Mouse (Mus musculus) heart, embryonic 13.5 days (tissue): ENCODE data around the gene Slc38a6. TPM values are rescaled to one million over a fixed set of nuclear protein-coding genes. Genes with fewer than 3 reads are reported as not detected.

Source experiments
- ATAC-seq: fragments of 200-750 bp; cut with Nextera tagmentation; 2 replicates; pipeline ENCODE4 v1.8.0; 2017; ENCODE audit warnings: moderate TSS enrichment; ENCODE audit not compliant: insufficient number of reproducible peaks, low FRiP score, low TSS enrichment; ENCODE audit errors: extremely low read depth
- H3K27ac ChIP-seq: fragments of 300-500 bp; sonication (generic); replicated peaks from 2 replicates; pipeline ENCODE4 v1.5.1; 2015; ENCODE audit warnings: moderate library complexity, mild to moderate bottlenecking, inconsistent platforms
- H3K27me3 ChIP-seq: fragments of 300-500 bp; sonication (generic); replicated peaks from 2 replicates; pipeline ENCODE4 v1.6.1; 2015; ENCODE audit warnings: mild to moderate bottlenecking, inconsistent platforms
- H3K36me3 ChIP-seq: fragments of 300-500 bp; sonication (generic); 2 replicates; pipeline ENCODE4 v1.6.1; 2015; ENCODE audit warnings: mild to moderate bottlenecking, inconsistent platforms
- H3K4me1 ChIP-seq: fragments of 300-500 bp; sonication (generic); 2 replicates; pipeline ENCODE4 v1.6.1; 2015; ENCODE audit warnings: inconsistent platforms
- H3K4me2 ChIP-seq: fragments of 300-500 bp; sonication (generic); 2 replicates; pipeline ENCODE4 v1.6.1; 2015; ENCODE audit warnings: inconsistent platforms, mild to moderate bottlenecking, moderate library complexity
- H3K4me3 ChIP-seq: fragments of 300-500 bp; sonication (generic); 2 replicates; pipeline ENCODE4 v1.5.1; 2015; ENCODE audit warnings: moderate library complexity, mild to moderate bottlenecking, inconsistent platforms
- H3K9ac ChIP-seq: fragments of 300-500 bp; sonication (generic); 2 replicates; pipeline ENCODE4 v1.6.1; 2015; ENCODE audit warnings: inconsistent platforms, mild to moderate bottlenecking, moderate library complexity
- H3K9me3 ChIP-seq: fragments of 300-500 bp; sonication (generic); 2 replicates; pipeline ENCODE4 v1.6.1; 2016; ENCODE audit warnings: inconsistent platforms
- WGBS: fragments of 180-500 bp; shearing (Covaris S2); methylation state at CpG from one replicate; pipeline ENCODE4 v1.1.7; 2015; ENCODE audit warnings: mixed read lengths; 5-methylcytosine and 5-hydroxymethylcytosine counted together
- polyA plus RNA-seq: library from polyadenylated mRNA; unstranded; fragments of >200 nt; fragmentation: Nextera tagmentation; extraction: Ambion mirVana; gene quantifications from 2 replicates; pipeline ENCODE4 v1.2.1, GENCODE M21; 2015

Gene Slc38a6
- polyA plus RNA-seq, 1 experiment from 2014 or later, result 4.1 TPM

DNA sequence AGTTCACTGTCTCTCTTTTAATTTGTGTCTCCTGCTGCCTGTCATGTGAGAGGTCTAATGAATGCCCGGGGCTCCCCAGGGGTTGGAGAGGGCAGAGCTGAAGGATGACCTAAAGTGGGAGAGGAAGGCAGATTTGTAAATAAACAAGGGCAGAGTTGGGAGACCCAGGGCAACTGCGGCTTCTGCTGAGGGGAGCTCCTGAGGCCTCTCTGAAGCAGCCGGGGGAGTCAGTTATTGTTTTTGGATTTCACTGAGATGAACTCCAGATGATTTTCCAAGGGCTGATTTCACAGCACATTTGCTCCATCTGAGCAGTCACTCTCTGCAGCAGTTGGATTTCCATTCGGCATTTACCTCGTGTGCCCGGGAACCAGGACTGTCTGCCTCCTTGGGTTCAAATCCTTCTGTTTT is 107.3 kb downstream of the Slc38a6 start:
- no peak overlapping the region for H3K4me2 ChIP-seq
- no peaks in the 10 kb centered on the region for H3K9me3 ChIP-seq
- no peaks in the 10 kb centered on the region for H3K27me3 ChIP-seq
- no peak for ATAC-seq
- no peaks in the 10 kb centered on the region for H3K36me3 ChIP-seq
- H3K27ac ChIP-seq, result 0 out of 2 replicates have a peak overlapping the region, but pooled peaks have one; percentile 9
- 30% methylated on average over 6 of the region's 6 CpGs for WGBS
- H3K4me3 ChIP-seq, result no peak overlapping the region
- peaks cover 31% of the 10 kb centered on the region for H3K4me1 ChIP-seq
- H3K9ac ChIP-seq, result no peak overlapping the region; the same call in 1 of the 2 replicates

DNA sequence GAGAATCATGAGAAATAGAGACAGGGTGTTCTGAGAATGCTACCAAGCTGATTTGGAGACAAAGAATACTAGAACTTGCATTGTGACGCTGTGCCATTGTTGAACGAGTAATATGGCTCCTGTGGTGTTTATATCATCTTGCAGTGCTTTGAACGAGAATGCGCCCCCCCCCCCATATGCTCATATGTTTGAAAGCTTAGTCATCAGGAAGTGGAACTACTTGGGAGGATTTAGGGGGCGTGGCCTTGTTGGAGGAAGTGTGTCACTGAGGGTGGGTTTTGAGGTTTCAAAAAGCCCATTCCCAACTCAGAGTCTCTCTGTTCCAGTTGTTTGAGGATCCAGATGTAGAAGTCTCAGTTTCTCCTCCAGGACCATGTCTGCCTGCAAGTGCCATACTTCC is 108.0 kb downstream of the Slc38a6 start:
- H3K27ac ChIP-seq, result no peak overlapping the region
- whole genome bisulfite sequencing, result 78% methylated on average over 5 of the region's 5 CpGs
- H3K4me3 ChIP-seq, result no peak overlapping the region
- H3K36me3 ChIP-seq, result no peaks in the 10 kb centered on the region
- H3K9ac ChIP-seq, result no peak overlapping the region
- H3K4me1 ChIP-seq, result peaks cover 29% of the 10 kb centered on the region
- no peaks in the 10 kb centered on the region for H3K27me3 ChIP-seq
- no peak overlapping the region for H3K4me2 ChIP-seq
- no peaks in the 10 kb centered on the region for H3K9me3 ChIP-seq
- ATAC-seq, result no peak

DNA sequence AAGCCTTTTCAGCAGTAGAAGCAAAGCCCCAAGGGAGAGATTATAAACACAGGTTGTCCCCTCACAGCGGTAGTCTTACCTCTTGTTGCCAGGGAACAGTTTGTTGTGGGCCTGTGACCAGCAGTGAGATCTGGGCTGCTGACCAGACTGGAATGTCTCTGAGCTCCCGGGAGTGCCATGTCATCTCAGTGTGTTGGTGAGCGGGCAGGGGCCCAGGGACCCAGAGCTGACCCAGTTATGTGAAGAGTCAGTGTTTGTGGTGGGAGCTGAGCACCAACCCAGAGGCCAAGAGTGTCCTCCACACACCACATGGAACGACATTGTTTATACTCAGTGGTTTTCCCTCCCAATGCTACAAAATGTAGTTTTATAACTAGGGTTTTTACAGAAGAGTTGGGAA is 112.8 kb downstream of the Slc38a6 start:
- H3K4me2 ChIP-seq, result no peak overlapping the region
- WGBS, result 29% methylated on average over 4 of the region's 4 CpGs
- no peak overlapping the region; the same call in 1 of the 2 replicates for H3K27ac ChIP-seq
- H3K4me3 ChIP-seq, result no peak overlapping the region
- H3K9ac ChIP-seq, result no peak overlapping the region
- peaks cover 39% of the 10 kb centered on the region for H3K4me1 ChIP-seq
- no peaks in the 10 kb centered on the region for H3K9me3 ChIP-seq
- H3K36me3 ChIP-seq, result no peaks in the 10 kb centered on the region
- no peak for ATAC-seq
- no peaks in the 10 kb centered on the region for H3K27me3 ChIP-seq

DNA sequence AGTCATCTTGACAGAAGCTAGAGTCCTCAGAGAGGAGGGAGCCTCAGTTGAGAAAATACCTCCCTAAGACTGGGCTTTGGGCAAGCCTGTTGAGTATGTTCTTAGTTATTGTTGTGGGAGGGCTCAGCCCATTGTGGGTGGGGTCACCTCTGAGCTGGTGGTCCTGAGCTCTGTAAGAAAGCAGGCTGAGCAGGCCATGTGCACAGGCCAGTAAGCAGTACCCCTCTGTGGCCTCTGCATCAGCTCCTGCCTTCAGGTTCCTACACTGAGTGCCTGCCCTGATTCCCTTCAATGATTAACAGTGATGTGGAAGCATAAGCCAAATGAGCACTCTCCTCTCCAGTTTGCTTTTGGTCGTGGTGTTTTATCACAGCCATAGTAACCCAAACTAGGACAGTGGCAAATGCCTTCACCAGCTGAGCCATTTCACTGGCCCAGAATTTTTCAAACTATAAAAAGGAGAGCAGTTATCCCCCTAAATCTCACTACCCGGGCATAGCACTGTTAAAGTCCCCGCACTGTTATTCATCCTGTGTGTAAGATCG is 114.0 kb downstream of the Slc38a6 start:
- Histone ChIP-seq H3K36me3 (no peaks in the 10 kb centered on the region), H3K27me3 (no peaks in the 10 kb centered on the region), H3K4me3 (no peak overlapping the region), H3K4me2 (no peak overlapping the region), H3K4me1 (peaks cover 49% of the 10 kb centered on the region), H3K9me3 (no peaks in the 10 kb centered on the region), H3K9ac (no peak overlapping the region), H3K27ac (0 out of 2 replicates have a peak overlapping the region, but pooled peaks have one; percentile 15)
- 75% methylated on average over 4 of the region's 4 CpGs for WGBS
- ATAC-seq, result no peak

DNA sequence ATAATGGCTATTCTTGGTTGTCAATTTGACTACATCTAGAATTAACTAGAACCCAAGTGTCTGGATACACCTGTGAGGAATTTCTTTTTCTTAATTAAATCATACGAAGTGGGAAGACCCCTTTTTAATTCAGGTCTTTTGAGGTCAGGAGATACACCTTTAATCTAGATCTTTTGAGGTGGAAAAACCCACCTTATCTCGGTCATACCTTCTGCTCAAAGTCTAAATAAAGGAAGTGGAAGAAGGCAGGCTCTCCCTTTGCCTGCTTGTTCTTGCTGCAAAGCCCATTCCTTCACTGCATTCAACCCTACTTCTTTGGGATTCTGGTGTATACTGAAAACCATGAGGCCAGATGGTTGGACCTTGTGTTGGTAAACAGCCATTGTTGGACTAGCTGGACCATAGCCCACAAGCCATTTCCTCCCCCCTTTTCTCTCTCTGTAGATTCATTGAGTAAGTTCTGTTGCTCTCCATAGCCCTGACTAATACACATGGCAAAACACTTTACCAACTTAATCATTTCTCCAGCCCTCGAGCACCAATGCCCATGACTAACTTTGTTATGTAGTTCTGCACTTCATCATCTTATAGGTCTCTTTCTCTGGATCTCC is 115.0 kb downstream of the Slc38a6 start:
- no peaks in the 10 kb centered on the region for H3K9me3 ChIP-seq
- 64% methylated on average over 3 of the region's 3 CpGs for WGBS
- no peak for ATAC-seq
- peaks cover 50% of the 10 kb centered on the region for H3K4me1 ChIP-seq
- no peaks in the 10 kb centered on the region for H3K27me3 ChIP-seq
- H3K4me2 ChIP-seq, result no peak overlapping the region
- no peak overlapping the region for H3K4me3 ChIP-seq
- H3K36me3 ChIP-seq, result no peaks in the 10 kb centered on the region
- H3K27ac ChIP-seq, result peak overlapping the region; percentile 98
- 0 out of 2 replicates have a peak overlapping the region, but pooled peaks have one; percentile 33 for H3K9ac ChIP-seq

DNA sequence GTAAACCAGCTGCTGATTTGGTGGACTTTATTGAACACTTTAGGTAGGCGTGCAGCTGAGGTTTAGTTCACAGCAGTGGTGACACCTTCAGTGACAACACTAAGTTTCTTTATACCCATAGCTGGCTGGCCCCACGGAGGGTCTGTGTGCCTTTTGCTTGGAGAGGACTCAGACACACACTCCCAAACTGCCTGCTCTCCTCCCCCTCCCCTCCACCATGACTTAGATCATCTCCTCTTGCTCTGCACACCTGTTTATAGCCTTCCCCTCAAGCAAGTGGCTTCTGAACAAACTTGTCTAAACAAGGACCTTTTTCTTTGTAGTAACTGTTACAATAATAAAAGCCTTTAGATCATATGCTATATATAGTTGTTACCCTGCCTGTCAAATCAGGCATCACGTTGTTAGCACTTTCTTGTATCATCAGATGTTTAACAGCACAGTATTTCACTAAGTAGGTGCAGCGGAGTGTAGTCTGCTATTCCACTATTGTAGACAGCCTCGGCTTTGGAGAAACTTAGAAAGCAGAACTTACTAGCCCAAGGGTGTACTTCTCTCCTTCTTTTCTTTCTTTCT is 115.6 kb downstream of the Slc38a6 start:
- 44% methylated on average over 5 of the region's 5 CpGs for WGBS
- Histone ChIP-seq H3K4me1 (peaks cover 50% of the 10 kb centered on the region), H3K4me3 (no peak overlapping the region), H3K4me2 (no peak overlapping the region), H3K9ac (peak overlapping the region; percentile 63), H3K36me3 (no peaks in the 10 kb centered on the region), H3K9me3 (no peaks in the 10 kb centered on the region), H3K27me3 (no peaks in the 10 kb centered on the region), H3K27ac (peak overlapping the region; percentile 98)
- no peak; the same call in 1 of the 2 replicates for ATAC-seq

DNA sequence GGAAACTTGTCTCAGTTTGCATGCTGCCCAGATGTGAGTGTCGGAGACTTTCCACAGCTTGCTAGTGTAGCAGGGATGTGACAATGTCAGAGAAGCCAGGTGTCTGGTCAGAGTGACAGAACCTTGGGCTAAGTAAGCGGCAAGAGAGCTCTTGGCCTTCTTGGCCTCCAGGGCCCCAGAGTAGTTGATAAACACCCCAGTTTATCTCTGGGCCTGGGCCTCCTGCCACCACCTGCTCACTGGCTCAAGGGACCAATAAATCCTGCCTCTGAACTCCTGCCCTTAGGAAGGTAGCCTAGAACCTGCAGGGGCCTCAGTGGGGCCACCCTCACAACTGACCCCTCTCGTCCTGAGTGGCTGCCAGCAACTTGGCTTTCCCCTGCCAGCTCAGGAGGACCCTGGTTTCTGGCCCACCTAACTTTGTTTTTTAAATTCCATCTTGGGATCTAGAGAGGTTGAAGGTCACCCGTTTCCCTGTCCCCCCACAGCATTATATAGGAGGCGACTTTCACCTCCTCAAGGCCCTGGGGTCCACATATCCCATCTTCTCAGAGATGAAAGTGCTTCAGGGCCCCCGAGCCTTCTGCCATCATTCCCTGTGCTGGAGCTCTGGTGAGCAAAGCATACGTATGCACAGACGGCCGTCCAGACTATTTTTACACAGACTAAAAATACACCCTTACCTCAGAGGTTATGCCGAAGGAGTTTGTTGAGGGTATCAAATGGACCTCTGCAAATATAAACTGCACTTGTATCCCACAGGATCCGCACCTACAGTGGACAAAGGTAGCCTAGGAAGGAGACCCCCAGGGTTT is 116.5 kb downstream of the Slc38a6 start:
- H3K4me2 ChIP-seq, result peak overlapping the region; percentile 44
- H3K9me3 ChIP-seq, result no peaks in the 10 kb centered on the region
- peak overlapping the region; percentile 63 for H3K9ac ChIP-seq
- 38% methylated on average over 11 of the region's 11 CpGs for WGBS
- ATAC-seq, result peak; percentile 37; the same call in 1 of the 2 replicates
- H3K4me1 ChIP-seq, result peaks cover 50% of the 10 kb centered on the region
- no peak overlapping the region for H3K4me3 ChIP-seq
- peak overlapping the region; percentile 98 for H3K27ac ChIP-seq
- H3K27me3 ChIP-seq, result no peaks in the 10 kb centered on the region
- no peaks in the 10 kb centered on the region for H3K36me3 ChIP-seq

Other genes with a start within 250 kb of the Slc38a6 start
- 0.34 and 0.79 TPM in 2 replicates for gene Six1, start 232.9 kb upstream of the Slc38a6 start, polyA plus RNA-seq
- gene Six4, start 173.3 kb upstream of the Slc38a6 start, polyA plus RNA-seq, result 0.71 and 1.0 TPM in 2 replicates
- 19.0 and 19.3 TPM in 2 replicates for gene Mnat1, start 163.1 kb upstream of the Slc38a6 start, polyA plus RNA-seq
- 13.6 and 14.5 TPM in 2 replicates for gene Trmt5, start 69 bp upstream of the Slc38a6 start, polyA plus RNA-seq